Mouse (Mus musculus): ENCODE measurements around the gene Mpp5. TPM values are rescaled to one million over a fixed set of nuclear protein-coding genes. Genes with fewer than 3 reads are reported as not detected.

Gene Mpp5
- 14.4 to 17.3 TPM (median 15.1 TPM) in 4 replicates for total RNA-seq (2023)

GRCm38 (mm10) chr12:78748557-78749377, at the start of gene Mpp5:
Gene Mpp5 (plus strand): TSS chr12:78748907.

GRCm38 (mm10) chr12:78861496-78862253, 113.0 kb downstream of the Mpp5 start, which contains the start of the genes Atp6v1d and Eif2s1:
Gene Atp6v1d (minus strand): TSS chr12:78861638.
Gene Eif2s1 (plus strand): TSS chr12:78861819.

Other genes starting within 250 kb of the Mpp5 start
- gene Fam71d, start 57.4 kb upstream of the Mpp5 start, total RNA-seq (2023): 0.53 to 0.97 TPM in 2 of 4 replicates, not detected in the others
- 100 to 119 TPM (median 109 TPM) in 4 replicates for gene Atp6v1d, start 112.7 kb downstream of the Mpp5 start, total RNA-seq (2023)
- 48.1 to 57.4 TPM (median 49.9 TPM) in 4 replicates for gene Eif2s1, start 112.9 kb downstream of the Mpp5 start, total RNA-seq (2023)
- 0.97 TPM in 1 of 4 replicates, not detected in the others for gene Plek2, start 158.1 kb downstream of the Mpp5 start, total RNA-seq (2023)